ENCODE assay signal across 7 mouse cellular contexts in the genomic region with DNA sequence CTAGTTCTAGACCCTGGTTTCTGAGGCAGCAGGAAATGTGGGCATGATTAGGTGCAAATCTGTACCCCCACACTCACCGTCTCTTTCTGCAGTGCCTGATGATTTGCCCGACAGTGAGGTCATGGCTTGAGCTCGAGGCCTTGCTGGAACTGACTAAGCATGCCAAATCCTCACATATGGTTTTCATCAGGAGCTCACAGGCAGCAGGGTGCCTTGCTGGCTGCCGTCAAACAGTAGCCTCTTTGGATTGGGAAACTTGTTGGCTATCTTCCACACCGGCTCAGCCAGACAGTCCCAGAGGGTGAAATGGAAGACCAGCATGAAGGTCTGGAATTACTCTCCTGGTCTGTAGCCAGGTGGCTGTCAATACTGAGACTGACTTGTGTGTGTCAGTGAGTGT.
DNase-seq lines count a peak whose midpoint lies in the region; ATAC-seq lines count a peak whose summit lies in the region.

No protein-coding gene starts in this region.

- H3K36me3 ChIP-seq in forebrain, embryonic 15.5 days, result no peaks in the 10 kb centered on the region
- H3K36me3 ChIP-seq in neural tube, embryonic 15.5 days, result no peaks in the 10 kb centered on the region

- no peak overlapping the region for H3K9ac ChIP-seq in forebrain, embryonic 15.5 days (replicated peaks)
- H3K9ac ChIP-seq in neural tube, embryonic 15.5 days (replicated peaks), result no peak overlapping the region

- 32% methylated on average over 5 of the region's 5 CpGs for WGBS in forebrain, embryonic 15.5 days
- WGBS in neural tube, embryonic 15.5 days, result 44% methylated on average over 5 of the region's 5 CpGs

- intact Hi-C loops in heart, postnatal 25 days (cut with DNase I), result no loop called here

- H3K4me3 ChIP-seq in forebrain, embryonic 15.5 days, result no peak overlapping the region
- no peak overlapping the region for H3K4me3 ChIP-seq in neural tube, embryonic 15.5 days (replicated peaks)

- H3K27me3 ChIP-seq in forebrain, embryonic 15.5 days, result no peaks in the 10 kb centered on the region
- no peaks in the 10 kb centered on the region for H3K27me3 ChIP-seq in neural tube, embryonic 15.5 days (replicated peaks)

- peaks cover 20% of the 10 kb centered on the region for H3K4me1 ChIP-seq in forebrain, embryonic 15.5 days
- peaks cover 9% of the 10 kb centered on the region; the same call in 1 of the 2 replicates for H3K4me1 ChIP-seq in neural tube, embryonic 15.5 days

- no peaks in the 10 kb centered on the region for H3K9me3 ChIP-seq in forebrain, embryonic 15.5 days
- no peaks in the 10 kb centered on the region for H3K9me3 ChIP-seq in neural tube, embryonic 15.5 days (replicated peaks)

- H3K4me2 ChIP-seq in forebrain, embryonic 15.5 days (replicated peaks), result no peak overlapping the region
- H3K4me2 ChIP-seq in neural tube, embryonic 15.5 days, result no peak overlapping the region

- peak overlapping the region; percentile 5; the same call in 1 of the 2 replicates for H3K27ac ChIP-seq in forebrain, embryonic 15.5 days (replicated peaks)
- no peak overlapping the region for H3K27ac ChIP-seq in neural tube, embryonic 15.5 days (replicated peaks)

- ATAC-seq in forebrain, embryonic 15.5 days (replicated peaks), result peak; percentile 84
- ATAC-seq in neural tube, embryonic 15.5 days (ENCODE audit: low FRiP score), result 0 out of 2 replicates have a peak, but pooled peaks have one; percentile 14

- peak; percentile 75 for DNase-seq in adrenal gland, adult 8-10 months
- peak; percentile 94 for DNase-seq in cerebellum, adult 11-12 months
- peak; percentile 72 for DNase-seq in heart, postnatal 25 days (ENCODE audit: low spot score)
- peak; percentile 22 to 50 for DNase-seq in layer of hippocampus, postnatal 10 days (ENCODE audit: low spot score in 2 of 2)
- DNase-seq in testis, postnatal 14 days (ENCODE audit: low spot score), result no peak
